Mouse (Mus musculus): ENCODE measurements around the gene Map4k3.
"Not testable (repeated sequence)": the region's sequence is repeated elsewhere in the genome, so short reads cannot be mapped to it uniquely, and the experiment has no call there.

Gene Map4k3

GRCm38 (mm10) chr17:80620786-80621423 is 107.4 kb downstream of the Map4k3 start:
- DNase-seq = peak; percentile 72

GRCm38 (mm10) chr17:80619556-80619955 is 108.7 kb downstream of the Map4k3 start:
- DNase-seq = no peak

DNA sequence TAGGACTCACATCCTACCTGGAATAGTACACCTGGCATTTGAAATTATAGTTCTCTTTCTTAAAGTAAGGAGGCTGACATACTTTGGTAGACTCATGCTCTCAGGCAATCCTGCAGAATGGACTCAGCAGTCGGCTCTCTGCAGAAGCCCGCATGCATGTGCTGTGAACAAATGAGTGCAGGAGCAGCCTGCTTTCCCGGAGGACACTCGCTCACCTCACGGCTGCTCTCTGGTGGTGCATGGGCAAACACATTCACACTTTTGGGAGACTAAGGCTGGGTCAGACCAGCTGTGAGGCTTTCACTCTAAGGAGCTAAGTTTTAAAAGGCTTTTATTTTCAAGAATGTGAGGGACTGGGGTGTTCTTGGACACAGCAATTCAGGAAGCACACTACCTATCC is 109.4 kb downstream of the Map4k3 start:
- DNase-seq = no peak

DNA sequence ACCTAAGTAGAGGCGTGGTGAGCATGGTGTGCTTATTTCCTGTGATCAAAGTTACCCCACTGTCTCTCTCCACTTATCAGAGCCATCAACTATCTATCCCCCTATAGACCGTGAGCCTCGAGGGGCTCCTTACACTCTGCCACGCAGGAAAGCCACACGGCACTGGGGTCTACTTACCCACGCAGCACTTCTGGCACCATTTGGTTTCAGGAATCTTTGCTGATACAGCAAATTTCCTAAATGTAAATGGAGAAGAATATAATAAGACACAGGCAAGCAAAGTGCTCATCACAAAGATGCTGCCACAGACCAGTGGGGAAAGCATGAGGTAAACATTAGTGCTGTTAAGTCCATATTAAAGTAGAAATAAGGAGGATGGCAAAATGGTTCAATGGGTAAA is 124.5 kb downstream of the Map4k3 start:
- no peak for DNase-seq

DNA sequence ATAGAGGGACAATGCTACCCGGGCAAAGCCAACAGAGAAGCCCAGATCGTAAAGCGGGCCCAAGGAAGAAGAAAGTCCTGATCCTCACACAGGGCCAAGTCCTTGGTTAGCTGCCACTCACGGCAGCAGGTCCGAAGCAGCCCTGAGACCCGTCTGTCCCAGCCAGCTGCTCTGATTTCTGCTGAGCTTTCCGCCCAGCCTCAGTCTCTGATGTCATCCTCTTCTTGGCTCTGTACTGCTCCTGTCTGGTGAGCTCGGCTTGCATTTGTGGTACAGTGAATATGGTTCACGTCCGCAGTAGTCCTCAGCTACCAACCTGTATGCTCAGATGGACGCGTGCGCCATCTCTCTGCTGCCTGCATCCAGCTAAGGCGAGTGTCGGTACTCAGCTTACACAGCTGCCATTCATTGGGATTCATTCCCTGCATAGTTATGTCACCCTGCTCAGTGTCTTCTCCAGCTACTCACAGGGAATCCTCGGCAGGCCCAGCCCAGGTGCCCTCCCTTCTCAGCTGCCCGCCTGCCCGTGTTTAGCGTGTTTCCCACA is 125.1 kb downstream of the Map4k3 start:
- no peak for DNase-seq

GRCm38 (mm10) chr17:80601371-80601770 is 126.9 kb downstream of the Map4k3 start:
- no peak for DNase-seq

GRCm38 (mm10) chr17:80583051-80583450 is 145.2 kb downstream of the Map4k3 start:
- DNase-seq = no peak

- DNase-seq = no peak
Observed at GRCm38 (mm10) chr17:80579901-80580300, 148.4 kb downstream of the Map4k3 start.

DNA sequence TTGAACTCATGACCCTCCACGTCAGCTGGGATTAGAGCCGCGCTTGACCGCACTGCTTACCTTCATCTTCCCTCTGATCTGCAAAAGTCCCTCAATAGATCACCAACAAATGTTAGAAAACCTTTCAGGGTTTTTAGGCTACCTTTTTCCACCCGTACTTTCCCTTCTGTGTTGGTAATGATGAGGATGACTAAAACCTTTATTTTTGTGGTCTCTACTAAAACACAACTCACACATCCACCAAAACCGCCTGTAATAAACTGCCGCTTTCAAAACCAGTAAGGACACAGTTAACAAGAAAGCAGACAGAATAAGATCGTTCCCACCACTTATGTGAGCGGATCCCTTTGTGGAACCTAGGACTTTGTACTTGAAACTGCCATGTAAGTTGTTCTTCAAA is 149.2 kb downstream of the Map4k3 start:
- DNase-seq = no peak

DNA sequence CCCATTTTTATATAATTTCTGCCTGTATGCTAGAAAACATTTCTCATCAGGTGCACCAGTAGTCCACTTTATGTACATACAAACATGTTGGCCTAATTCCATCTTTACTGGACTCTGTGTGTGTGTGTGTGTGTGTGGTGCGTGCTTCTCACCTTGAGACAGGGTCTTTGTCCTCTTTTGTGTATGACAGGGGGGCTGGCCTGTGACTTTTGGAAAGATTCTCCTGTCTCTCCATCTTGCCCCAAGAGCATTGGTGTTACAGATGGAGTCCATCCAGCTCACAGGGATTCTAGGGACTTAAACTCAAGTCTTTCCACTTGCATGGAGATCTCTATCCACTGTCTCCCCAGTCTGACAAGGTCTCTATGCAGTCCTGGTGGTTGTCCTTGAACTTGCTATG is 150.2 kb downstream of the Map4k3 start:
- no peak for DNase-seq

GRCm38 (mm10) chr17:80577639-80578038 is 150.6 kb downstream of the Map4k3 start, which contains the start of gene Cdkl4:
Gene Cdkl4 (minus strand): TSS chr17:80577813.
- DNase-seq = no peak

DNA sequence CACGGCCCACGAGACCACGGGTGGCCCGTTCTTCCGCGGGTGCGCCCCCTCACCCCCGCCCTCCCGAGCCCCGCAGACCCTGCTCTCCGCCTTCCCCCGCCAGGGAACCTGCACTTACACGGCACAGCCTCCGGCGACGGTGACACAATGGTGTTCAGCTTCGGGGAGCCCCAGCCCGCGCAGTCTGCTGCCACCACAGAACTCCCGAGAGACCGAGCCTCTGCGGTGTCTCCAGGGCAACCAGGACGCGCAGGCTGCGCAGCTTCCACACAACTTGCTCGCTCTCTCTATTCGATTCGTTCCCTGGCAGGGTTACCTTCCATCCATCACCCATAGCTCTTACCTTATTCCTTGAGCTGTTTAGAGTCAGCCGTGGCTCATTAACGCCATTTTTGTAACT is 151.1 kb downstream of the Map4k3 start:
- DNase-seq = peak; percentile 51

- DNase-seq = no peak
Observed at GRCm38 (mm10) chr17:80575008-80575407, 153.3 kb downstream of the Map4k3 start.

DNA sequence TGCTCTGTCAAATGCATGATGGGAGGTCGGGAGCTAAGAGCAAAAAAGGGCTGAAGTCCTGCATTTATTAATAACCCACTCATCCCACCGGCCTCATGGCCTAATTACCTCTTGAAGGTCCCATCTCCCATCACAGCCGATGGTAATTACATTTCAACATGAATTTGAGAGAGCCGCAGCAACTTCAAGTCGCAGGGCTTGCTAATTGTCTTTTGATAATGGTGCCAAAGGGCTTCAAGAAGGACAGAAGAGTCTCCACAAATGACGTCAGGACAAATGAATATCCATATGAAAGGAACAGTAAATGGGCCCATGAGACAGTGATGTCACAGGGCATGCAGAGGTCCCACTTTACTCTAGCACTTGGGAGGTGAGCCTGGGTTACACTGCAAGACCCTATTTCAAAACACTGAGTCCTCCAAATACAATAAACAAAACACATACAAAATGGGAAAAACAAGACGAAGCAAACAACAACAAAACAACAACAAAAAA is 153.8 kb downstream of the Map4k3 start:
- no peak for DNase-seq

DNA sequence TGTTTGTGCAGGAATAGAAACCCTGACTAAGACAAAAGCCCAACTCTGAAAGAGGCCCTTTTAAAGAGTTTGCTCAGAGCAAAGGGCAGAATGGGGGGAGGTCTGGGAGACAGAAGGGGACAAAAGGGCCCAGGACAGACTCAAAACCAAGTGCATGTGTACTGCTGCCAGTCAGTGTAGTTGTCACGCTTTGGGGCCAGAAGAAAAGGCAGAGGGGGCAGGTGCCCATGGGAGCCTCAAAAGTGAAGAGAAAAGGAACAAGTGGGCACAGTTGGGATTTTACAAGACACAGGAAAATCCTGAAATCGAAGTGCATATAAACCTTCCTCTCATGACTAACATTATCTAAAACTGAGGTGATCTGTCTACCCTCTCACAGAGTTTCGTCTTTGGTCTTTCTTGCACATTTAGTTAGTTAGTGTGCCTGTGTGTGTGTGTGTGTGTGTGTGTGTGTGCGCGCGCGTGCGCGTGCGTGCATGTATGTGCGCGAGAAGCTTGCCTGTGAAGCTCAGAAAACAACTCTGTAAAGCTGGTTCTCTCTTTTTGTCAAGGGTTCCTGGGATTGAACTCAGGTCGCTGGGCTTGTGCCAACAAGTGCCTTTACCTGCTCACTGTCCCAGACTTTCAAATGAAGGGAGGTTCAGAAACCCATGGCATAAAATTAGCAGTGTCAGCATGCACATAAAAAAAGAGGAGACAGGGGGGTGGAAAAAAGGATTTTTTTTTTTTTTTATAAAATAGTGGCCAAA is 155.9 kb downstream of the Map4k3 start:
- no peak for DNase-seq

DNA sequence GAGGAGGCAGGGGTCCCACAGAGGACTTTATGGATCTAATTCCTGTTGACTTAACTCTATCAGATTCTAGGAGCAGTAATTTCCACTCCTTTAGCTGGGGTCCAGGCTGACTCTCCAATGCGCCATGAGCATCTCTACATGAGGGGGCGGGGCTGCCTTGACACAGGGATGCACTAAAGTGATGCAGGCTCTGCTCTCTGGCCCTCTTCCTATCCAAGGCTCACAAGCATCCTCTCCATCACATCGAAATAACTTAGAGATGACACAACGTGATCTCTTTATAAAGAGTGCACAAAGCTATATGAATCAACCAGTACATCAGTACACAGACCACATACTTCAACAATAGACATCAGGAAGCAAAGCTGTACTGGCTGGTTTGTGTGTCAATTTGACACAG is 156.8 kb downstream of the Map4k3 start:
- no peak for DNase-seq

- DNase-seq = not testable (repeated sequence)
Observed at GRCm38 (mm10) chr17:80569718-80570117, 158.6 kb downstream of the Map4k3 start.

- DNase-seq = no peak
Observed at GRCm38 (mm10) chr17:80568842-80569601, 159.3 kb downstream of the Map4k3 start.

- no peak for DNase-seq
Observed at GRCm38 (mm10) chr17:80568441-80568840, 159.8 kb downstream of the Map4k3 start.

- DNase-seq = peak; percentile 51
Observed at GRCm38 (mm10) chr17:80564611-80564924, 163.7 kb downstream of the Map4k3 start.

DNA sequence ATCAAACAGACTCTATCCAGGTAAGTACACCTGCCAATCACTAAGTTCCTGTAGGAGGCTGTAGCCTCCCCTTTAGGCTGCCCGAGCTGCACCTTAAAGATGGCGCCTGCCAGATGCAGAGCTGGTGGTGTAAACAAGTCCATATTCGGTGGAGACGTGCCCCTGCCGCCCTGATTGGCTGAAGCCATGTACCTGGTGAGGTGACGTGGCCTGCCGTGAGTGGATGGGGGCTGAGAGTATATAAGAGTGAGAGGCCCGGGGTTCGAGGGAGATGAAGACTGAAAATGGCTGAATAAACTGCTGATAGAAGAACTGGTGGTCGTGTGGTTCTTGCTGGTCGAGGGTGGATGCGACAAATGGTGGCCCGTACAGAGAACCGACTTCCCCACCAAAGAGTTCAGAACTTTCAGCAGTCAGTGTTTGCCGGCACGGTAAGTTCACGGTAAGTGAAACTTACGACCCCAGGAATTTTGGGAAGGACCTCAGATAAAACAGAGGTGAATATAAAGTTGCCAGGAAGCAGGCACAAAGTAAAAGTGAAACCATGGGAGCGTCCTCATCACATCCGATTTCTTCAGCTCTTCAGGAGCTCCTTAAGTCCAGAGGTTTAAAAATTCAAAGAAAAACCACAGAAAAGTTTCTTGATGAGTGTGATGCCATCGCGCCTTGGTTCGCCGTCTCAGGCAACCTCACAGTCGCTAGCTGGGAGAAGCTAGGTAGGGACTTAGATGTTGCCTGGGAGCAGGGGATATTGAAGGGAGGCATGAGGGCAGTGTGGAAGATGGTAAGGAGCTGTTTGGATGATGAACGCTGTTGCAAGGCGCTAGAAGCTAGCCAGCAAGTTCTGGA is 164.3 kb downstream of the Map4k3 start:
- peak; percentile 54 for DNase-seq

GRCm38 (mm10) chr17:80562792-80563191 is 165.5 kb downstream of the Map4k3 start:
- DNase-seq = no peak

Measured in thymus, postnatal 25 days (tissue).